Mouse (Mus musculus): ENCODE results near the gene Agpat3. TPM values are rescaled to one million over a fixed set of nuclear protein-coding genes. Genes with fewer than 3 reads are reported as not detected.
A peak's percentile ranks its signal among the peaks of the same experiment; 100 is the strongest.

Agpat3 gene
- polyA plus RNA-seq, 1 experiment from 2014 or later: 49.7 TPM

DNA sequence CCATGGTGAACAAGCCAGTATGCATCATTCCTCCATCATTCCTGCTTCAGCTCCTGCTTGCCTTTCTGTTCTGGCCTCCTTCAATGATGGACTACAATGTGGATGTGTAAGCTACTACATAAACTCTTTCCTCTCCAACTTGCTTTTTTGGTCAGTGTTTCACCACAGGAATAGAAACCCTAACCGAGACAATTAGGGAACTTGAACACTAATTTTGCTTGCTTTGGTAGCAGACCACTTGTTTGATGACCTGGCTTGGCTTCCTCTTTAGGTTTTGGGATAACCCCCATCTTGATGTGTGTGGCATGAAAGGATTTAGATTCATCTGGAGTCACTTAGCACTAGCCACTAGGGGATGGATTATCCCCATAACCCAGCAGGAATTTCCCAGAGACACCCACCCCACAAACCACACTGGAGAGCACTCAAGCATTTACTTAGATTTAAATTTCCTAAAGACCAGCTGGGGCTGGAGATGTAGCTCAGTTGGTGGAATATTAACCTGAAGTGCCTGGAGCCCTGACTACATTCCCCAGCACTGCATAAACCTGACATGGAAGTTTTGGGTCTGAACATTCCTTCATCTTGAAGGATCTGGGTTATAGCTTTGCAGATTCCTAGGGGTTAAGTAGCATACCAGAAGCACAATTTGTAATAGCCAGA is 3.8 kb upstream of the Agpat3 start:
- Histone ChIP-seq H3K36me3 (ENCODE audit: control insufficient read depth, insufficient read depth, low read length) (no peaks in the 10 kb centered on the region), H3K27me3 (ENCODE audit: control insufficient read depth, insufficient read depth, low read length) (no peaks in the 10 kb centered on the region), H3K9me3 (ENCODE audit: control insufficient read depth, low read length) (no peaks in the 10 kb centered on the region), H3K4me1 (ENCODE audit: control insufficient read depth, insufficient read depth, low read length) (peaks cover 4% of the 10 kb centered on the region; the same call in 1 of the 2 replicates), H3K27ac (ENCODE audit: low read depth, low read length) (no peak overlapping the region), H3K4me3 (ENCODE audit: low read depth, low read length) (no peak overlapping the region), H3K4me2 (ENCODE audit: low read depth) (no peak overlapping the region), H3K9ac (ENCODE audit: low read length) (no peak overlapping the region)
- DNase-seq (ENCODE audit: low spot score): no peak
- no peak for ATAC-seq (ENCODE audit: insufficient read depth, low FRiP score, low TSS enrichment)
- 71% methylated on average over 1 of the region's 1 CpGs for WGBS

DNA sequence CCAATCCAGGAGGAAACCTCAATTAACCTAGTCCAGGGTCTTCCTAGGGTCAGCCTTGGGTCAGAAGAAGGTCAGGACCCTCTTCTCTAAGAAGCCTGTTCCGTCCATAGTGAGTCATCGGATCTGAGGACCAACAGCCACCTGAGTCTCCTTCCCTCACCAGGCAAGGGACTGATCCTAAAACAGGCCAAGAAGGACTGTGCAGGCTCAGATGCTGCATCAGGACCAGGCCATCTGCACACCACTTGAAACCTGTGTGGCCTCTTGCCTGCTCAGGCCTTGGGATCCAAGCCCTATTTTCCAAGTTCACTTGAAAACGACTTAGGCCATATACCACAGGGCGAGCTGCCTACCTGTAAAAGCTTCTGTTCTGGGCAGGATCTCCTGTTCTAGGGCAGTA is 907 bp upstream of the Agpat3 start:
- no peak overlapping the region for H3K4me2 ChIP-seq (ENCODE audit: low read depth)
- H3K9ac ChIP-seq (ENCODE audit: low read length): no peak overlapping the region
- no peaks in the 10 kb centered on the region for H3K36me3 ChIP-seq (ENCODE audit: control insufficient read depth, insufficient read depth, low read length)
- 39% methylated on average over 4 of the region's 4 CpGs for whole genome bisulfite sequencing
- H3K27ac ChIP-seq (ENCODE audit: low read depth, low read length): no peak overlapping the region
- DNase-seq (ENCODE audit: low spot score) (no peak), ATAC-seq (ENCODE audit: insufficient read depth, low FRiP score, low TSS enrichment) (no peak)
- no peak overlapping the region for H3K4me3 ChIP-seq (ENCODE audit: low read depth, low read length)
- H3K4me1 ChIP-seq (ENCODE audit: control insufficient read depth, insufficient read depth, low read length): peaks cover 8% of the 10 kb centered on the region; the same call in 1 of the 2 replicates
- H3K27me3 ChIP-seq (ENCODE audit: control insufficient read depth, insufficient read depth, low read length): no peaks in the 10 kb centered on the region
- no peaks in the 10 kb centered on the region for H3K9me3 ChIP-seq (ENCODE audit: control insufficient read depth, low read length)

DNA sequence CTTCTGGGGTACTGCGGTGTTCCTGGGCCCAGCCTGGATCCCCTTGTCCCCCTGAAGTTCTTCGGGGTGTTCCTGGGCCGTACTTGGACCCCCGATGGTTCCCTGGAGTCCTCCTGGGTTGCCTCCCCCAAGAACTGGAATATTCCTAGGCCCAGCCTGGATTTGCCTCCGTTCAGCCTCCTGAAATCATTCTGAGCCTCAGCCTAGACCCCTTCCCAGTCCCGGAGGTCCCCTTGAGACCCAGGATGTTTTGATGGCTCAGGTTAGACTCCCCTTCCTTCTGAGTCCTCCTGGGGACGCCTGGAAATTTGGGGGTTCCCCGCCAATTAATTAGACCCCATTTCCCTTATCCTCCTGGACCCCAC is 359 bp upstream of the Agpat3 start:
- ATAC-seq (ENCODE audit: insufficient read depth, low FRiP score, low TSS enrichment) (no peak), DNase-seq (ENCODE audit: low spot score) (no peak)
- Histone ChIP-seq H3K27ac (ENCODE audit: low read depth, low read length) (no peak overlapping the region), H3K4me3 (ENCODE audit: low read depth, low read length) (peak overlapping the region; percentile 87), H3K36me3 (ENCODE audit: control insufficient read depth, insufficient read depth, low read length) (no peaks in the 10 kb centered on the region), H3K4me1 (ENCODE audit: control insufficient read depth, insufficient read depth, low read length) (peaks cover 8% of the 10 kb centered on the region; the same call in 1 of the 2 replicates), H3K27me3 (ENCODE audit: control insufficient read depth, insufficient read depth, low read length) (no peaks in the 10 kb centered on the region), H3K9me3 (ENCODE audit: control insufficient read depth, low read length) (no peaks in the 10 kb centered on the region), H3K4me2 (ENCODE audit: low read depth) (peak overlapping the region; percentile 90), H3K9ac (ENCODE audit: low read length) (peak overlapping the region; percentile 98)
- WGBS: 20% methylated on average over 8 of the region's 8 CpGs

DNA sequence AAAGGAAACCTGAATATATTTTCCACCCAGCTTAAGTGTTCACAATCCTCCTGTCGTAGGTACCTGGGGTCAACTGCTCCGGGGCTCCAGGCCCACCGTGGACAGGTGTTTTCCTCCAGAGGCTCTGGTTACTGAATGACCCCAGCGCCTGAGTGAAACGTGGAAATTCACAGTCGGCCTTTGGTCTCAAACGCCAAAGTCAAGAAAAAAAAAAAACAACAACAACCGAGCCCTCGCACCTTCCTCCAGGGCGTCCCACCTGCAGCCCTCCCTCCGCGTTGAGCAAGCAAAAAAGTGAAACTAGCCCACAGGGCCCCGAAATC is 764 bp downstream of the Agpat3 start:
- Histone ChIP-seq H3K9ac (ENCODE audit: low read length) (peak overlapping the region; percentile 98), H3K36me3 (ENCODE audit: control insufficient read depth, insufficient read depth, low read length) (no peaks in the 10 kb centered on the region), H3K4me3 (ENCODE audit: low read depth, low read length) (peak overlapping the region; percentile 87), H3K4me2 (ENCODE audit: low read depth) (peak overlapping the region; percentile 90), H3K9me3 (ENCODE audit: control insufficient read depth, low read length) (no peaks in the 10 kb centered on the region), H3K27ac (ENCODE audit: low read depth, low read length) (peak overlapping the region; percentile 11), H3K27me3 (ENCODE audit: control insufficient read depth, insufficient read depth, low read length) (no peaks in the 10 kb centered on the region), H3K4me1 (ENCODE audit: control insufficient read depth, insufficient read depth, low read length) (peaks cover 8% of the 10 kb centered on the region; the same call in 1 of the 2 replicates)
- ATAC-seq (ENCODE audit: insufficient read depth, low FRiP score, low TSS enrichment) (no peak; the same call in 1 of the 2 replicates), DNase-seq (ENCODE audit: low spot score) (no peak)
- 3% methylated on average over 13 of the region's 13 CpGs for WGBS

DNA sequence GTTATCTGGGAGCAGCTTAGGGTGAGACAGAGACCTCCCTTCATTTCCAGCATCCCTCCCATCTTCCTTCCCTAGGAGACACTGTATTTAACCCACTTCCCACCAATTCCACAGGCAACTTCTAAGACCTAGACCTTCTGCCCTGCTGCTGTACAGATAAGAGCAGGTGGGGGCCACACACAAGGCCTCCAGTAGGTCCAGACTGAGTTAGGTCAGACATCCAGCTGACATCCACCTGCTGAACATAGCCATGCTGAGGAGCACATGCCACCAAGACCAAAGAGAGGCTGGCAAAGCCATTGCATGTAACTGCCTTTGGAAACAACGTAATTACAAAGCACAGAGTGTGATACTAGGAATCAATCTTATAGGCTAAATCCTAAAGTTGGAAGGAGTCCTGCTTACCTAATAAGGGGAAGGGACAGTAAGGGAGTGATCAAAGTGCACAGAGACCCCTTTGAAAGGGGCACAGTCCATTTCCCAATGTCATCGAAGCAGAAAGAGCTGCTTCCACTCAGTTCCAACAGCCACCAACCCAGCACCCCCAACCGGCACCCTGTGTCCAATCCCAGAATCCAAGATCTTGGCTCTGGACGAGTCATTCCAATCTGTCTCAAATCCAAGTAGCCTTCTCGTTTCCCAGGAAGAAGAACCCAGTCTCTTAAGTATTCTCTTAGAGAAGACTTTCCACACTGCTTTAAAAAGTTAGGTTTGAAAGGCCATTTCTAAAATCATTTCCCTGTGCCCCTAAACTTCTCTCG is 1.3 kb downstream of the Agpat3 start:
- Histone ChIP-seq H3K4me3 (ENCODE audit: low read depth, low read length) (peak overlapping the region; percentile 87), H3K9ac (ENCODE audit: low read length) (peak overlapping the region; percentile 98), H3K4me1 (ENCODE audit: control insufficient read depth, insufficient read depth, low read length) (peaks cover 8% of the 10 kb centered on the region; the same call in 1 of the 2 replicates), H3K36me3 (ENCODE audit: control insufficient read depth, insufficient read depth, low read length) (no peaks in the 10 kb centered on the region), H3K4me2 (ENCODE audit: low read depth) (peak overlapping the region; percentile 90), H3K27me3 (ENCODE audit: control insufficient read depth, insufficient read depth, low read length) (no peaks in the 10 kb centered on the region), H3K9me3 (ENCODE audit: control insufficient read depth, low read length) (no peaks in the 10 kb centered on the region), H3K27ac (ENCODE audit: low read depth, low read length) (no peak overlapping the region)
- 28% methylated on average over 6 of the region's 6 CpGs for WGBS
- ATAC-seq (ENCODE audit: insufficient read depth, low FRiP score, low TSS enrichment) (no peak), DNase-seq (ENCODE audit: low spot score) (no peak)

DNA sequence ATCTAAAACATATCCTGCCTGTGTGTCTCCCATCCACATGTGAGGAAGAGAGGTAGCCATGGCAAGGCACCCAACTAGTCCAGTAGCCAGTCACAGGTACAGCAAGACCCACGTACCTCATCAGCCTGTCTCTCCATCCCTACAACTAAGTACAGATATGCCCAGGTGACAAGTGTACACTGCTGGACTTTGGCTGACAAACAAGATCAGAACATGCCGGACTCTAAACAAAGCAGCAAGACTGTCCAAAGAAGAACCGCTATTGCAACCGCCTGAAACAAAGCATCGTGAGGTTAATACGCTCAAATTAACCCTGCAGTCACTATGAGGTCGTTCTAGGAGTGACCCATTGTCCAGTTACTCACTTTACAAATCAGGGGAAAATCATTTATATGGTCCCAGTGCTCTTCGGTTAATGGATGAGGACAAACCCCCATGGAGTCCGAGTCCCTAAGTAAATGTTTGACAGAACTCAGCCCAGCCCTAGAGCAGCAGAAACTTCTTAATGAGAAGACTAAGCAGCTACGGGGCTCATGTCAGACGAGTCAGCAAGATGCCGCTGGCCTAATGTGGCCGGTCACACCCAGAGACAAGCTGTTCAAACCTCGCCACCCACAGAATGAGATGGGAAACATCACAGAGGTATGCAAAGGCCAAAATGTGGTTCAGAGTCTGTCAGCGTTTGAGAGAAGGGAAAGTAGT is 2.7 kb downstream of the Agpat3 start:
- no peak for ATAC-seq (ENCODE audit: insufficient read depth, low FRiP score, low TSS enrichment)
- DNase-seq (ENCODE audit: low spot score): no peak
- Histone ChIP-seq H3K4me2 (ENCODE audit: low read depth) (no peak overlapping the region), H3K36me3 (ENCODE audit: control insufficient read depth, insufficient read depth, low read length) (no peaks in the 10 kb centered on the region), H3K4me3 (ENCODE audit: low read depth, low read length) (no peak overlapping the region), H3K27ac (ENCODE audit: low read depth, low read length) (no peak overlapping the region), H3K4me1 (ENCODE audit: control insufficient read depth, insufficient read depth, low read length) (peaks cover 8% of the 10 kb centered on the region; the same call in 1 of the 2 replicates), H3K27me3 (ENCODE audit: control insufficient read depth, insufficient read depth, low read length) (no peaks in the 10 kb centered on the region), H3K9me3 (ENCODE audit: control insufficient read depth, low read length) (no peaks in the 10 kb centered on the region), H3K9ac (ENCODE audit: low read length) (no peak overlapping the region; the same call in 1 of the 2 replicates)
- 50% methylated on average over 15 of the region's 15 CpGs for WGBS

DNA sequence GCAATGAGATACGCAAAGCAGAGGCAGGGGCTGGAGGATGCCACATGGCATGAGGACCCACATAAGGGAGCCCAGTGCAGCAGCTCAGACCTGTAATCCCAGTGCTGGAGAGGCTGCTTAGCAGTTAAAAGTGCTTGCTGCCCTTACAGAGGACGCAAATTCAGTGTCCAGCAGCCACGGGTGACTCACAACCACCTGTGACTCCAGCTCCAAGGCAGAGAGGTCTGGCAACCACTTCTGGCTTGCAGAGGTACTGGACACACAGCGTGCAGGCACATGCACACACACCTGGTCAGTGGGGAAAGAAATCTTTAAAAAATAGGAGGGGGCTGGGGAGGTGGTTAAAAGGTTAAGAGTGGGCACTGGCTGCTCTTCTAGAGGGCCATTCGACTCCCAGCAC is 4.1 kb downstream of the Agpat3 start:
- ATAC-seq (ENCODE audit: insufficient read depth, low FRiP score, low TSS enrichment) (no peak), DNase-seq (ENCODE audit: low spot score) (no peak)
- Histone ChIP-seq H3K4me2 (ENCODE audit: low read depth) (no peak overlapping the region), H3K27me3 (ENCODE audit: control insufficient read depth, insufficient read depth, low read length) (no peaks in the 10 kb centered on the region), H3K36me3 (ENCODE audit: control insufficient read depth, insufficient read depth, low read length) (no peaks in the 10 kb centered on the region), H3K9me3 (ENCODE audit: control insufficient read depth, low read length) (no peaks in the 10 kb centered on the region), H3K27ac (ENCODE audit: low read depth, low read length) (no peak overlapping the region), H3K4me1 (ENCODE audit: control insufficient read depth, insufficient read depth, low read length) (peaks cover 8% of the 10 kb centered on the region; the same call in 1 of the 2 replicates), H3K9ac (ENCODE audit: low read length) (no peak overlapping the region), H3K4me3 (ENCODE audit: low read depth, low read length) (no peak overlapping the region)
- 86% methylated on average over 5 of the region's 5 CpGs for WGBS

DNA sequence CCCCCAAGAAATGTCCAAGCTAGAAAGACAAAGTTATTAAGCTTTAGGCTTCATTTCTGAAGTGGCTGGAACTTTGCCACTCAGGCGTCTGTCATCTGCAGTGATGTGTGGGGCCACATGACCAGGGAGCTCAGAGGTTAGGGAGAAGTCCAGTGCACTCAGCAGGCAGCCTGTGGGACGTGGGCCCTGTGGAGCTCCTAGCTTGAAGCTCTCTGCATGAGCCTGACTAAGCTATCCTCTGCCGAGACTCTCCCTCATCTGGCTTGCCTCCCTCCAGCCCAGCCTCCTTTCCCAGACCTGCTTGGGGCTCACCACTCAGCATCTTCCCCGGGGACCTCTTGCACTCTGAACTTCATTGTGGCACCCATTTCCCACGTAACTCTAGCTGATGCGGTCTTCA is 4.8 kb downstream of the Agpat3 start:
- DNase-seq (ENCODE audit: low spot score) (no peak), ATAC-seq (ENCODE audit: insufficient read depth, low FRiP score, low TSS enrichment) (no peak)
- Histone ChIP-seq H3K9me3 (ENCODE audit: control insufficient read depth, low read length) (no peaks in the 10 kb centered on the region), H3K27ac (ENCODE audit: low read depth, low read length) (no peak overlapping the region), H3K4me2 (ENCODE audit: low read depth) (no peak overlapping the region), H3K9ac (ENCODE audit: low read length) (no peak overlapping the region), H3K27me3 (ENCODE audit: control insufficient read depth, insufficient read depth, low read length) (no peaks in the 10 kb centered on the region), H3K36me3 (ENCODE audit: control insufficient read depth, insufficient read depth, low read length) (no peaks in the 10 kb centered on the region), H3K4me3 (ENCODE audit: low read depth, low read length) (no peak overlapping the region), H3K4me1 (ENCODE audit: control insufficient read depth, insufficient read depth, low read length) (peaks cover 8% of the 10 kb centered on the region; the same call in 1 of the 2 replicates)
- 78% methylated on average over 6 of the region's 6 CpGs for WGBS
